ENCODE assay signal across 8 mouse cellular contexts in genomic region chr11:20631941-20632618, GRCm38 (mm10).
DNase-seq lines count a peak whose midpoint lies in the region; ATAC-seq lines count a peak whose summit lies in the region.

No protein-coding gene starts in this region.

- H3K4me1 ChIP-seq in heart, embryonic 10.5 days: peaks cover 42% of the 10 kb centered on the region
- H3K4me1 ChIP-seq in forebrain, embryonic 14.5 days (ENCODE audit: control insufficient read depth, insufficient read depth, low read length): peaks cover 25% of the 10 kb centered on the region
- H3K4me1 ChIP-seq in liver, embryonic 16.5 days (ENCODE audit: control insufficient read depth, low read depth, low read length): peaks cover 48% of the 10 kb centered on the region
- peaks cover 35% of the 10 kb centered on the region for H3K4me1 ChIP-seq in neural tube, embryonic 13.5 days (replicated peaks)

- peak overlapping the region; percentile 78 for H3K4me2 ChIP-seq in forebrain, embryonic 14.5 days (ENCODE audit: low read length)
- H3K4me2 ChIP-seq in liver, embryonic 16.5 days (ENCODE audit: low read depth, low read length): peak overlapping the region; percentile 79
- peak overlapping the region; percentile 74 for H3K4me2 ChIP-seq in neural tube, embryonic 13.5 days

- H3K9ac ChIP-seq in forebrain, embryonic 14.5 days (ENCODE audit: low read length): peak overlapping the region; percentile 89
- H3K9ac ChIP-seq in liver, embryonic 16.5 days (ENCODE audit: low read depth, low read length): peak overlapping the region; percentile 100
- peak overlapping the region; percentile 87 for H3K9ac ChIP-seq in neural tube, embryonic 13.5 days

- no peaks in the 10 kb centered on the region for H3K9me3 ChIP-seq in heart, embryonic 10.5 days
- no peaks in the 10 kb centered on the region for H3K9me3 ChIP-seq in forebrain, embryonic 14.5 days (replicated peaks; ENCODE audit: control insufficient read depth, low read length)
- H3K9me3 ChIP-seq in liver, embryonic 16.5 days (replicated peaks; ENCODE audit: control insufficient read depth, low read length): no peaks in the 10 kb centered on the region
- no peaks in the 10 kb centered on the region for H3K9me3 ChIP-seq in neural tube, embryonic 13.5 days

- ATAC-seq in forebrain, embryonic 14.5 days: peak; percentile 92
- peak; percentile 82 for ATAC-seq in liver, embryonic 16.5 days (ENCODE audit: low read depth)
- peak; percentile 94 for ATAC-seq in neural tube, embryonic 13.5 days (ENCODE audit: low read depth)

- H3K27me3 ChIP-seq in heart, embryonic 10.5 days (ENCODE audit: insufficient read depth, poor library complexity, severe bottlenecking): no peaks in the 10 kb centered on the region
- H3K27me3 ChIP-seq in forebrain, embryonic 14.5 days (replicated peaks; ENCODE audit: control insufficient read depth, insufficient read depth, low read length): no peaks in the 10 kb centered on the region
- H3K27me3 ChIP-seq in liver, embryonic 16.5 days (ENCODE audit: control insufficient read depth, insufficient read depth, low read depth, low read length): no peaks in the 10 kb centered on the region
- H3K27me3 ChIP-seq in neural tube, embryonic 13.5 days: no peaks in the 10 kb centered on the region

- WGBS in heart, embryonic 10.5 days: under 1% methylated on average over 67 of the region's 67 CpGs
- WGBS in forebrain, embryonic 14.5 days: under 1% methylated on average over 61 of the region's 67 CpGs
- under 1% methylated on average over 67 of the region's 67 CpGs for WGBS in liver, embryonic 16.5 days (ENCODE audit: insufficient replicate concordance)
- WGBS in neural tube, embryonic 13.5 days: under 1% methylated on average over 46 of the region's 67 CpGs

- peak overlapping the region; percentile 98 for H3K27ac ChIP-seq in heart, embryonic 10.5 days
- H3K27ac ChIP-seq in forebrain, embryonic 14.5 days (ENCODE audit: low read depth, low read length): peak overlapping the region; percentile 93
- peak overlapping the region; percentile 100 for H3K27ac ChIP-seq in liver, embryonic 16.5 days (ENCODE audit: low read length)
- H3K27ac ChIP-seq in neural tube, embryonic 13.5 days (replicated peaks): peak overlapping the region; percentile 96

- peak overlapping the region; percentile 74 for H3K4me3 ChIP-seq in heart, embryonic 10.5 days
- H3K4me3 ChIP-seq in forebrain, embryonic 14.5 days (ENCODE audit: low read depth, low read length): peak overlapping the region; percentile 84
- peak overlapping the region; percentile 100 for H3K4me3 ChIP-seq in liver, embryonic 16.5 days (ENCODE audit: low read depth, low read length)
- H3K4me3 ChIP-seq in neural tube, embryonic 13.5 days: peak overlapping the region; percentile 69

- no peaks in the 10 kb centered on the region for H3K36me3 ChIP-seq in heart, embryonic 10.5 days
- no peaks in the 10 kb centered on the region for H3K36me3 ChIP-seq in forebrain, embryonic 14.5 days (ENCODE audit: control insufficient read depth, insufficient read depth, low read length)
- no peaks in the 10 kb centered on the region for H3K36me3 ChIP-seq in liver, embryonic 16.5 days (ENCODE audit: control insufficient read depth, insufficient read depth)
- no peaks in the 10 kb centered on the region for H3K36me3 ChIP-seq in neural tube, embryonic 13.5 days

- peak; percentile 93 for DNase-seq in heart, embryonic 10.5 days (ENCODE audit: low spot score)
- no peak for DNase-seq in heart, adult 9 months (ENCODE audit: low spot score in 2 of 2)
- DNase-seq in adrenal gland, postnatal 10 days: peak; percentile 86
- DNase-seq in forebrain, embryonic 14.5 days (ENCODE audit: low spot score): peak; percentile 78
- DNase-seq in induced T-regulatory cell, adult 2 months (ENCODE audit: low read depth): peak; percentile 91
- peak; percentile 84 for DNase-seq in testis, postnatal 14 days (ENCODE audit: low spot score)

Comparison
In these comparisons a context has a peak if more than half of its experiments do, and no peak if none do; other contexts are left out.
1. DNase-seq: peak in heart, embryonic 10.5 days (single experiment), adrenal gland, postnatal 10 days (single experiment), forebrain, embryonic 14.5 days (single experiment), induced T-regulatory cell, adult 2 months (single experiment) and testis, postnatal 14 days (single experiment); none in heart, adult 9 months (0 of 2).
2. Peak in every context shown above with its lines, with median percentiles within 50 percentile points of each other: H3K27ac ChIP-seq, H3K4me3 ChIP-seq, ATAC-seq, H3K4me2 ChIP-seq and H3K9ac ChIP-seq.